Mouse (Mus musculus) thymus, adult 2 months (tissue): ENCODE data around the gene Metap2.

Source experiments
- CTCF ChIP-seq: fragments of 200-500 bp; IDR thresholded peaks from 2 replicates; pipeline ENCODE4 v1.5.1; 2012; ENCODE audit warnings: mild to moderate bottlenecking, control low read depth, low read length, moderate library complexity, borderline replicate concordance; ENCODE audit not compliant: control insufficient read depth, poor library complexity, insufficient read depth; ENCODE audit errors: extremely low read depth
- POLR2A ChIP-seq: fragments of 200-500 bp; IDR thresholded peaks from 2 replicates; pipeline ENCODE4 v1.6.1; 2012; ENCODE audit warnings: mild to moderate bottlenecking, low read length, control low read depth, moderate library complexity; ENCODE audit not compliant: control insufficient read depth, poor library complexity, insufficient read depth; ENCODE audit errors: extremely low read depth

DNA sequence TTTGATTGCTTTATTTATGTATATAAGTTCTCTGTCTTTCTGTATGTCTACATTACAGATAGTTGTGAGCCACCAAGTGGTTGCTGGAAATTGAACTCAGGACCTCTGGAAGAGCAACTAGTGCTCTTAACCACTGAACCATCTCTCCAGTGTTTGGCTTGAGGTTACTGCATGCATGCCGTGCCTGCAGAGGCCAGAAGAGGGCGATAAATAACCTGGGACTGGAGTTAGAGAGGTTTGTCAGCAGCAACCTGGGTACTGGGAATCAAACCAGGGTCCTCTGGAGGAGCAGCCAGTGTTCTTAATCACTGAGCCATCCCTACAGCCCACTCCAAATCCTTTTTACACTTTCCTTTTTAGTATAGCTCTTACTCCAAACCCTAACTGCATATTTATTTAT, 19.9 kb upstream of the Metap2 start:
- TF ChIP-seq POLR2A (no peak), CTCF (no peak)
